Mouse (Mus musculus): ENCODE measurements around the gene Dip2b. TPM values are rescaled to one million over a fixed set of nuclear protein-coding genes. Genes with fewer than 3 reads are reported as not detected.

Gene Dip2b
- polyA plus RNA-seq, 1 experiment = 14.6 TPM

GRCm38 (mm10) chr15:100188542-100188941 lies 150.1 kb downstream of the Dip2b start:
- TF ChIP-seq POLR2A (IDR thresholded peaks at IDR 0.05; ENCODE audit: borderline replicate concordance, extremely low read depth, low read depth, low read length) (no peak), CTCF (IDR thresholded peaks at IDR 0.05; ENCODE audit: insufficient read depth, low read length) (no peak)
- Histone ChIP-seq H3K4me1 (ENCODE audit: control insufficient read depth, insufficient read depth, low read length) (no peaks in the 10 kb centered on the region), H3K4me3 (replicated peaks; ENCODE audit: extremely low read depth, low read depth, low read length) (no peak overlapping the region)
- DNase-seq = no peak
- WGBS = 81% methylated on average over 5 of the region's 5 CpGs

- no peak overlapping the region for H3K4me3 ChIP-seq (replicated peaks; ENCODE audit: extremely low read depth, low read depth, low read length)
- H3K4me1 ChIP-seq (ENCODE audit: control insufficient read depth, insufficient read depth, low read length) = no peaks in the 10 kb centered on the region
- 63% methylated on average over 14 of the region's 14 CpGs for WGBS
- no peak for DNase-seq
- no peak for TF ChIP-seq CTCF (IDR thresholded peaks at IDR 0.05; ENCODE audit: insufficient read depth, low read length)
- TF ChIP-seq POLR2A (IDR thresholded peaks at IDR 0.05; ENCODE audit: borderline replicate concordance, extremely low read depth, low read depth, low read length) = no peak
These were observed 150.5 kb downstream of the Dip2b start for GRCm38 (mm10) chr15:100188962-100189404.

GRCm38 (mm10) chr15:100190083-100190482 lies 151.6 kb downstream of the Dip2b start:
- no peak for TF ChIP-seq POLR2A (IDR thresholded peaks at IDR 0.05; ENCODE audit: borderline replicate concordance, extremely low read depth, low read depth, low read length)
- TF ChIP-seq CTCF (IDR thresholded peaks at IDR 0.05; ENCODE audit: insufficient read depth, low read length) = no peak
- whole genome bisulfite sequencing = 72% methylated on average over 5 of the region's 5 CpGs
- DNase-seq = no peak
- Histone ChIP-seq H3K4me3 (replicated peaks; ENCODE audit: extremely low read depth, low read depth, low read length) (no peak overlapping the region), H3K4me1 (ENCODE audit: control insufficient read depth, insufficient read depth, low read length) (no peaks in the 10 kb centered on the region)

GRCm38 (mm10) chr15:100198983-100199745 lies 160.7 kb downstream of the Dip2b start:
- no peak overlapping the region for H3K4me3 ChIP-seq (replicated peaks; ENCODE audit: extremely low read depth, low read depth, low read length)
- no peaks in the 10 kb centered on the region for H3K4me1 ChIP-seq (ENCODE audit: control insufficient read depth, insufficient read depth, low read length)
- no peak for DNase-seq
- 0 out of 2 replicates have a peak, but pooled peaks have one; percentile 3 for TF ChIP-seq CTCF (IDR thresholded peaks at IDR 0.05; ENCODE audit: insufficient read depth, low read length)
- no peak for TF ChIP-seq POLR2A (IDR thresholded peaks at IDR 0.05; ENCODE audit: borderline replicate concordance, extremely low read depth, low read depth, low read length)
- WGBS = 81% methylated on average over 11 of the region's 11 CpGs

GRCm38 (mm10) chr15:100199790-100200189 lies 161.3 kb downstream of the Dip2b start:
- peak; percentile 30 for DNase-seq
- TF ChIP-seq POLR2A (IDR thresholded peaks at IDR 0.05; ENCODE audit: borderline replicate concordance, extremely low read depth, low read depth, low read length) (no peak), CTCF (IDR thresholded peaks at IDR 0.05; ENCODE audit: insufficient read depth, low read length) (0 out of 2 replicates have a peak, but pooled peaks have one; percentile 16)
- Histone ChIP-seq H3K4me1 (ENCODE audit: control insufficient read depth, insufficient read depth, low read length) (peaks cover 3% of the 10 kb centered on the region; the same call in 1 of the 2 replicates), H3K4me3 (replicated peaks; ENCODE audit: extremely low read depth, low read depth, low read length) (no peak overlapping the region)
- WGBS = 45% methylated on average over 3 of the region's 3 CpGs

- Histone ChIP-seq H3K4me1 (ENCODE audit: control insufficient read depth, insufficient read depth, low read length) (peaks cover 3% of the 10 kb centered on the region; the same call in 1 of the 2 replicates), H3K4me3 (replicated peaks; ENCODE audit: extremely low read depth, low read depth, low read length) (no peak overlapping the region)
- 85% methylated on average over 3 of the region's 3 CpGs for WGBS
- no peak for DNase-seq
- TF ChIP-seq CTCF (IDR thresholded peaks at IDR 0.05; ENCODE audit: insufficient read depth, low read length) (no peak), POLR2A (IDR thresholded peaks at IDR 0.05; ENCODE audit: borderline replicate concordance, extremely low read depth, low read depth, low read length) (no peak)
These were observed 163.3 kb downstream of the Dip2b start for GRCm38 (mm10) chr15:100201806-100202205.

GRCm38 (mm10) chr15:100202431-100203015 lies 164.1 kb downstream of the Dip2b start:
- Histone ChIP-seq H3K4me3 (replicated peaks; ENCODE audit: extremely low read depth, low read depth, low read length) (no peak overlapping the region), H3K4me1 (ENCODE audit: control insufficient read depth, insufficient read depth, low read length) (peaks cover 3% of the 10 kb centered on the region; the same call in 1 of the 2 replicates)
- 75% methylated on average over 4 of the region's 4 CpGs for WGBS
- DNase-seq = no peak
- TF ChIP-seq CTCF (IDR thresholded peaks at IDR 0.05; ENCODE audit: insufficient read depth, low read length) (no peak), POLR2A (IDR thresholded peaks at IDR 0.05; ENCODE audit: borderline replicate concordance, extremely low read depth, low read depth, low read length) (no peak)

- DNase-seq = no peak
- H3K4me1 ChIP-seq (ENCODE audit: control insufficient read depth, insufficient read depth, low read length) = peaks cover 3% of the 10 kb centered on the region; the same call in 1 of the 2 replicates
These were observed 166.1 kb downstream of the Dip2b start for GRCm38 (mm10) chr15:100204574-100204973.

GRCm38 (mm10) chr15:100210013-100210412 lies 171.5 kb downstream of the Dip2b start:
- 97% methylated on average over 3 of the region's 3 CpGs for WGBS
- DNase-seq = no peak
- Histone ChIP-seq H3K4me3 (replicated peaks; ENCODE audit: extremely low read depth, low read depth, low read length) (no peak overlapping the region), H3K4me1 (ENCODE audit: control insufficient read depth, insufficient read depth, low read length) (no peaks in the 10 kb centered on the region)
- TF ChIP-seq CTCF (IDR thresholded peaks at IDR 0.05; ENCODE audit: insufficient read depth, low read length) (no peak), POLR2A (IDR thresholded peaks at IDR 0.05; ENCODE audit: borderline replicate concordance, extremely low read depth, low read depth, low read length) (no peak)

More at GRCm38 (mm10) chr15:100204574-100204973, 166.1 kb downstream of the Dip2b start:
- H3K4me3 ChIP-seq (replicated peaks; ENCODE audit: extremely low read depth, low read depth, low read length) = no peak overlapping the region
- TF ChIP-seq POLR2A (IDR thresholded peaks at IDR 0.05; ENCODE audit: borderline replicate concordance, extremely low read depth, low read depth, low read length) (no peak), CTCF (IDR thresholded peaks at IDR 0.05; ENCODE audit: insufficient read depth, low read length) (no peak)
- 76% methylated on average over 1 of the region's 1 CpGs for WGBS

All from lung, adult 2 months (tissue).